Mouse (Mus musculus) lung, postnatal 0 days (tissue): ENCODE results near the gene Dnah12. TPM values are rescaled to one million over a fixed set of nuclear protein-coding genes. Genes with fewer than 3 reads are reported as not detected.

ENCODE experiments used
- ATAC-seq: fragments of 200-750 bp; cut with Nextera tagmentation; 2 replicates; pipeline ENCODE4 v1.8.0; 2017; ENCODE audit warnings: moderate library complexity
- DNase-seq: peaks from one replicate; pipeline ENCODE4 v3.0.0-alpha.2; 2016; ENCODE audit warnings: low spot score
- H3K27ac ChIP-seq: fragments of 300-500 bp; sonication (generic); 2 replicates; pipeline ENCODE4 v1.5.1; 2014; ENCODE audit warnings: antibody characterized with exemption, mild to moderate bottlenecking, low read length, mixed read lengths
- H3K27me3 ChIP-seq: fragments of 300-500 bp; sonication (generic); replicated peaks from 2 replicates; pipeline ENCODE4 v1.6.1; 2014; ENCODE audit warnings: low read length, mixed read lengths; ENCODE audit not compliant: insufficient read depth
- H3K36me3 ChIP-seq: fragments of 300-500 bp; sonication (generic); 2 replicates; pipeline ENCODE4 v1.6.1; 2014; ENCODE audit warnings: low read length, mixed read lengths; ENCODE audit not compliant: insufficient read depth
- H3K4me1 ChIP-seq: fragments of 300-500 bp; sonication (generic); 2 replicates; pipeline ENCODE4 v1.6.1; 2014; ENCODE audit warnings: antibody characterized with exemption, low read depth, low read length, mixed read lengths; ENCODE audit not compliant: insufficient read depth
- H3K4me2 ChIP-seq: fragments of 300-500 bp; sonication (generic); replicated peaks from 2 replicates; pipeline ENCODE4 v1.6.1; 2014; ENCODE audit warnings: low read depth, mild to moderate bottlenecking, low read length, moderate library complexity, mixed read lengths
- H3K4me3 ChIP-seq: fragments of 300-500 bp; sonication (generic); 2 replicates; pipeline ENCODE4 v1.5.1; 2014; ENCODE audit warnings: low read depth, low read length
- H3K9ac ChIP-seq: fragments of 300-500 bp; sonication (generic); replicated peaks from 2 replicates; pipeline ENCODE4 v1.6.1; 2014; ENCODE audit warnings: low read depth, mild to moderate bottlenecking
- H3K9me3 ChIP-seq: fragments of 300-500 bp; sonication (generic); 2 replicates; pipeline ENCODE4 v1.6.1; 2016; ENCODE audit warnings: low read length, mixed read lengths
- CTCF ChIP-seq: IDR thresholded peaks from 2 replicates; pipeline ENCODE4 v1.5.1; 2016; ENCODE audit warnings: antibody characterized with exemption, mild to moderate bottlenecking
- EP300 ChIP-seq: IDR thresholded peaks from 2 replicates; pipeline ENCODE4 v1.6.1; 2016; ENCODE audit warnings: antibody characterized with exemption, mild to moderate bottlenecking, control low read depth
- WGBS: fragments of 180-500 bp; shearing (Covaris S2); extraction: QIAGEN DNeasy Blood & Tissue Kit; methylation state at CpG from one replicate; pipeline ENCODE4 v1.1.7; 2014; 5-methylcytosine and 5-hydroxymethylcytosine counted together
- polyA plus RNA-seq: library from polyadenylated mRNA; unstranded; fragments of >200 nt; fragmentation: Nextera tagmentation; extraction: Ambion mirVana; gene quantifications from 2 replicates; pipeline ENCODE4 v1.2.1, GENCODE M21; 2015

The Dnah12 gene
- polyA plus RNA-seq, 1 experiment from 2014 or later, result 1.6 TPM

DNA sequence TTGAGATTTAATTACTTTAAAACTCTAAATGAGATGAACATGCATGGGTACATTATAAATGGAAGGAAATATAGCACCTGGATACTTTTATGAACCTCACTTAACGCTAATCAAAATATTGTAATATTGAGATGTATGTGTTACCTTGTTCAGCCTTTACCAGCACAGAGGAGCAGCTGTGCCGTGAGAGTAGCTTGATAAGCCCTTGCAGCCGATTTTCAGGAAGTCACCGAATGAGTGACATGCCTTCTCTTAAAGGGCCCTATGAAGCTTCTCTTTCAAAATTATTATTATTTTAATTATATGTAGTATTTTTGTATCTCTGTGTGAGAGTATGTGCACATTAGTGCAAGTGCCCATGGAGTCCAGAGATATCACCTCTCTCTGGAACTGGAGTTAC is 75.1 kb downstream of the Dnah12 start:
- no peak overlapping the region for H3K27ac ChIP-seq
- no peak overlapping the region for H3K4me2 ChIP-seq
- ATAC-seq (no peak), DNase-seq (no peak)
- no peaks in the 10 kb centered on the region for H3K9me3 ChIP-seq
- H3K27me3 ChIP-seq, result no peaks in the 10 kb centered on the region
- H3K9ac ChIP-seq, result no peak overlapping the region
- no peak overlapping the region for H3K4me3 ChIP-seq
- H3K36me3 ChIP-seq, result no peaks in the 10 kb centered on the region
- no peaks in the 10 kb centered on the region for H3K4me1 ChIP-seq
- TF ChIP-seq EP300, result no peak
- no peak for TF ChIP-seq CTCF
- WGBS, result 59% methylated on average over 4 of the region's 4 CpGs

GRCm38 (mm10) chr14:26773536-26773935 is 80.5 kb downstream of the Dnah12 start:
- H3K36me3 ChIP-seq, result no peaks in the 10 kb centered on the region
- H3K4me3 ChIP-seq, result no peak overlapping the region
- no peak for DNase-seq
- no peak overlapping the region for H3K4me2 ChIP-seq
- no peaks in the 10 kb centered on the region for H3K27me3 ChIP-seq
- no peaks in the 10 kb centered on the region for H3K9me3 ChIP-seq
- no peak overlapping the region for H3K9ac ChIP-seq
- H3K4me1 ChIP-seq, result no peaks in the 10 kb centered on the region
- no peak for ATAC-seq
- TF ChIP-seq CTCF (no peak), EP300 (no peak)
- no peak overlapping the region for H3K27ac ChIP-seq
- WGBS, result 68% methylated on average over 4 of the region's 4 CpGs

GRCm38 (mm10) chr14:26783731-26784130 is 90.7 kb downstream of the Dnah12 start:
- H3K4me1 ChIP-seq, result no peaks in the 10 kb centered on the region
- no peak overlapping the region for H3K4me3 ChIP-seq
- 50% methylated on average over 4 of the region's 4 CpGs for WGBS

GRCm38 (mm10) chr14:26785695-26786094 is 92.6 kb downstream of the Dnah12 start:
- no peak overlapping the region for H3K9ac ChIP-seq
- 45% methylated on average over 4 of the region's 4 CpGs for WGBS
- H3K36me3 ChIP-seq, result no peaks in the 10 kb centered on the region
- no peak overlapping the region for H3K4me2 ChIP-seq
- no peak overlapping the region for H3K4me3 ChIP-seq
- H3K27ac ChIP-seq, result no peak overlapping the region
- no peaks in the 10 kb centered on the region for H3K4me1 ChIP-seq
- no peak for TF ChIP-seq EP300
- peak; percentile 66 for TF ChIP-seq CTCF
- DNase-seq, result peak; percentile 40
- H3K27me3 ChIP-seq, result no peaks in the 10 kb centered on the region
- ATAC-seq, result no peak
- H3K9me3 ChIP-seq, result no peaks in the 10 kb centered on the region

More at GRCm38 (mm10) chr14:26783731-26784130, 90.7 kb downstream of the Dnah12 start:
- H3K9me3 ChIP-seq, result no peaks in the 10 kb centered on the region
- no peak overlapping the region for H3K9ac ChIP-seq
- DNase-seq (no peak), ATAC-seq (no peak)
- H3K4me2 ChIP-seq, result no peak overlapping the region
- no peaks in the 10 kb centered on the region for H3K27me3 ChIP-seq
- H3K27ac ChIP-seq, result no peak overlapping the region
- no peak for TF ChIP-seq CTCF
- no peaks in the 10 kb centered on the region for H3K36me3 ChIP-seq

DNA sequence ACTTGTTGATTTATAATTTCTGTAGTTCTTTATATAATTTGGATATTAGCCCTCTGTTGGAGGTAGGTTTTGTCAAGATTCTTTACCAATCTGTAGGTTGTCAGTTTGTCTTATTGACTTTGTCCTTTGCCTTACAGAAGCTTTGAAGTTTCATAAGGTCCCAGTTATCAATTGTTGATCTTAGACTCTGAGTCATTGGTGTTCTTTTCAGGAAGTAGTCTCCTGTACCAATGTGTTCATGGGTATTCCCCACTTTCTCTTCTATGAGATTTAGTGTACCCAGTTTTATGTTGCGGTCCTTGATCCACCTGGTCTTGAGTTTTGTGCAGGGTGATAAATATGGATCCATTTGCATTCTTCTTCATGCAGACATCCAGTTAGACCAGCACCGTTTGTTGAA is 101.4 kb downstream of the Dnah12 start:
- no peak overlapping the region for H3K27ac ChIP-seq
- no peaks in the 10 kb centered on the region for H3K36me3 ChIP-seq
- H3K9me3 ChIP-seq, result no peaks in the 10 kb centered on the region
- H3K9ac ChIP-seq, result no peak overlapping the region
- 76% methylated on average over 2 of the region's 2 CpGs for WGBS
- H3K4me1 ChIP-seq, result no peaks in the 10 kb centered on the region
- no peak overlapping the region for H3K4me3 ChIP-seq
- no peak for DNase-seq
- TF ChIP-seq CTCF, result no peak
- no peak for TF ChIP-seq EP300
- no peak overlapping the region for H3K4me2 ChIP-seq
- ATAC-seq, result no peak
- H3K27me3 ChIP-seq, result no peaks in the 10 kb centered on the region

GRCm38 (mm10) chr14:26798330-26798729 is 105.3 kb downstream of the Dnah12 start:
- Histone ChIP-seq H3K4me2 (no peak overlapping the region), H3K9ac (no peak overlapping the region), H3K27ac (no peak overlapping the region), H3K4me3 (no peak overlapping the region), H3K4me1 (no peaks in the 10 kb centered on the region), H3K9me3 (no peaks in the 10 kb centered on the region), H3K27me3 (no peaks in the 10 kb centered on the region), H3K36me3 (no peaks in the 10 kb centered on the region)
- no peak for TF ChIP-seq CTCF
- TF ChIP-seq EP300, result no peak
- ATAC-seq (no peak), DNase-seq (no peak)
- 63% methylated on average over 3 of the region's 3 CpGs for WGBS

GRCm38 (mm10) chr14:26799286-26799685 is 106.2 kb downstream of the Dnah12 start:
- 59% methylated on average over 3 of the region's 3 CpGs for WGBS
- TF ChIP-seq EP300 (no peak), CTCF (no peak)
- Histone ChIP-seq H3K4me3 (no peak overlapping the region), H3K9ac (no peak overlapping the region), H3K36me3 (no peaks in the 10 kb centered on the region), H3K27me3 (no peaks in the 10 kb centered on the region), H3K4me1 (no peaks in the 10 kb centered on the region), H3K4me2 (no peak overlapping the region), H3K27ac (no peak overlapping the region), H3K9me3 (no peaks in the 10 kb centered on the region)
- peak; percentile 7 for DNase-seq
- no peak for ATAC-seq
